Mouse (Mus musculus) embryo, embryonic 11 days (tissue): ENCODE results near the gene P2rx7.

ENCODE experiments used
- DNase-seq: peaks from one replicate; pipeline ENCODE4 v3.0.0-alpha.2; 2015

Gene P2rx7

GRCm38 (mm10) chr5:122643701-122644100 is at the start of gene P2rx7:
Gene P2rx7 (plus strand): TSS chr5:122643911.
- no peak for DNase-seq

- DNase-seq: no peak
These were observed 48.2 kb upstream of the P2rx7 start for GRCm38 (mm10) chr5:122595470-122595869.

GRCm38 (mm10) chr5:122602233-122602632 is 41.5 kb upstream of the P2rx7 start:
- DNase-seq: no peak

GRCm38 (mm10) chr5:122604894-122605293 is 38.8 kb upstream of the P2rx7 start:
- no peak for DNase-seq

GRCm38 (mm10) chr5:122611651-122612050 is 32.1 kb upstream of the P2rx7 start:
- peak; percentile 8 for DNase-seq

GRCm38 (mm10) chr5:122613908-122614732 is 29.6 kb upstream of the P2rx7 start, which contains the start of gene Ift81:
Gene Ift81 (minus strand): TSS chr5:122614518.
- DNase-seq: peak; percentile 97

GRCm38 (mm10) chr5:122617718-122618117 is 26.0 kb upstream of the P2rx7 start:
- DNase-seq: no peak

- DNase-seq: no peak
These were observed 23.9 kb upstream of the P2rx7 start for GRCm38 (mm10) chr5:122619686-122620296.

GRCm38 (mm10) chr5:122621376-122621886 is 22.3 kb upstream of the P2rx7 start:
- peak; percentile 85 for DNase-seq

- DNase-seq: no peak
These were observed 21.2 kb upstream of the P2rx7 start for GRCm38 (mm10) chr5:122622526-122622925.

GRCm38 (mm10) chr5:122623861-122624260 is 19.9 kb upstream of the P2rx7 start:
- DNase-seq: no peak

- DNase-seq: no peak
These were observed 18.7 kb upstream of the P2rx7 start for GRCm38 (mm10) chr5:122624952-122625479.

- DNase-seq: no peak
These were observed 18.0 kb upstream of the P2rx7 start for GRCm38 (mm10) chr5:122625565-122626252.

GRCm38 (mm10) chr5:122627243-122627642 is 16.5 kb upstream of the P2rx7 start:
- peak; percentile 91 for DNase-seq

- no peak for DNase-seq
These were observed 8.5 kb upstream of the P2rx7 start for GRCm38 (mm10) chr5:122635228-122635627.

GRCm38 (mm10) chr5:122636308-122636707 is 7.4 kb upstream of the P2rx7 start:
- no peak for DNase-seq

- DNase-seq: no peak
These were observed 6.8 kb upstream of the P2rx7 start for GRCm38 (mm10) chr5:122636958-122637357.

- no peak for DNase-seq
These were observed 5.4 kb upstream of the P2rx7 start for GRCm38 (mm10) chr5:122638296-122638695.

GRCm38 (mm10) chr5:122639517-122639916 is 4.2 kb upstream of the P2rx7 start:
- no peak for DNase-seq

GRCm38 (mm10) chr5:122639986-122640385 is 3.7 kb upstream of the P2rx7 start:
- no peak for DNase-seq

GRCm38 (mm10) chr5:122644111-122644607 is 448 bp downstream of the P2rx7 start:
- no peak for DNase-seq

- DNase-seq: no peak
These were observed 1.6 kb downstream of the P2rx7 start for GRCm38 (mm10) chr5:122645290-122645689.

- DNase-seq: no peak
These were observed 2.3 kb downstream of the P2rx7 start for GRCm38 (mm10) chr5:122646050-122646449.
